Mouse (Mus musculus) kidney, postnatal 14 days (tissue): ENCODE measurements at regions not wholly inside any gene's neighbourhood (a gene's known extent, or its start where the extent isn't known, plus 50 kb on each side); places are given as distances from the start of the nearest gene placed in this dataset.

ENCODE experiments used
- DNase-seq: peaks from one replicate; pipeline ENCODE4 v3.0.0; 2022; ENCODE audit warnings: mixed read lengths

GRCm38 (mm10) chr13:110907319-110907955, 347.4 kb upstream of the Actbl2 start:
- DNase-seq, result peak; percentile 78

DNA sequence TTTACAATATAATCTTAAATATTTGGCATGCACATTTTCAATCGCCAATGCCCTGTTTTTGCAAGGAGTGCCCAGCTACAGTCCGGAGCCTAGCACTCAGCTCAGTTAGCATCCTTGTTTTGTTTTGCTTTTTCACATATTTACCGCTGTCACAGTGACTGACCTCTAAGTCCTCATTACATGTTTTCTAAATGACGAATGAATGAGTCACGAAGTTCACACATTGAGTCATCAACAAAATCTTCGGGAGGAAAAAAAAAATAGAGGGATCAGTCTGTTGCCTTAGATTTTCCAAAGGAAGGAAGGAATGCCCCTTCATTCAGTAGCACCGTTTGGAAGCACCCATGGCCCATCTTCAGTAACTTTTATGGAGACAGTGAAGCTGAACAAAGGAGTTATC, 342.9 kb upstream of the Actbl2 start:
- DNase-seq, result no peak

DNA sequence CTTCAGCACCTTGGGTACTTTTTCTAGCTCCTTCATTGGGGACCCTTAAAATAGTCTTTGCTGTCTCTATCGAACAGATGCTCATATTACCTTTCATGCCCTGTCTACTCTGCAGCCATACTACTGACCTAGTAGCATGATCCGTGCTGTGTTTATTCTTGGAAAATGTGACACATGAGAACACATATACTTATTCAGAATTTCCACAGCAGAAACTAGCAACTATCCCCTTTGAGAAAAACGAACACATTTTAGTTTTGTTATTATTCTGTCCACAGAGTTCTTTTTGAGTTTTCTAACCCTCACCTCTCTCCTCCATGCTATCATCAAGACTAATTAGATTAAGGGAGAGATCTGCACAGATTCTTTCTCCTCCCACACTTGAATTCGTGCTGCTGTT, 341.6 kb upstream of the Actbl2 start:
- no peak for DNase-seq

GRCm38 (mm10) chr13:110913687-110914086, 341.1 kb upstream of the Actbl2 start:
- DNase-seq, result no peak

DNA sequence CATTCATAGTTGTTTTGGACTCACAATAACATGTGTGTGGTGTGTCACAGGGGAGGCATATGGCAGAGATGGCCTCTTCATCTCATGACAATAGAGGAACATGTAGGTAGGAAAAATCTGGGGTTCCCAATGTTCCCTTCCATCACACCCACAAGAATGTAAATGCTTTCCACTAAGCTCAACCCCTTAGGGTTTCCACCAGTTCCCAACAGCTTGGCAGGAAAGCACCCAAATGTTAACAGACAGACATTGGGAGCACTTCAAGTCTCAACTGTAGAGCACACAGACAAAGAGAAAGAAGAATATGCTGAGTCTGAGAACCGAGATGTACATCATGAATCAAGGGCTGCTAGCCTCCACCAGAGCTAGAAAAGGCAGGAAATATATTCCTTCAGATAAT, 339.7 kb upstream of the Actbl2 start:
- DNase-seq, result no peak

DNA sequence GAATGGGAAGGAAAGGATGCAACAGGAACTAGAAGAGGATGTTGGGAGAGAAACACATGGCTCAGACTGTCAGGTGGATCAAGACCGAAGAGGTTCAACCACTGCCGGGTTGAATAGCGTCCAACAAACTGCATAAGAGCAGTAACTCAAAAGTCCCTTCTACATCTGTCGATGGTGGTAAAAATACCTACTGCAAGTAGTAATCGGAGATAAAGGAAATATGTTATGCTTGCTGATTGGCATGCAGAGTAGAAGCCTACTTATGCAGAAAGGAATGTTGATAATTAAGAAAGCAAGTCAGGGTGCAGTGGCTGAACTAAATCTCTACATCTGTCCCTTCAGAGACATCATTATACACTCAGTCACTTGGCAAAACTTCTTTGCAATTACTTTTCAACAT, 330.9 kb upstream of the Actbl2 start:
- no peak for DNase-seq

DNA sequence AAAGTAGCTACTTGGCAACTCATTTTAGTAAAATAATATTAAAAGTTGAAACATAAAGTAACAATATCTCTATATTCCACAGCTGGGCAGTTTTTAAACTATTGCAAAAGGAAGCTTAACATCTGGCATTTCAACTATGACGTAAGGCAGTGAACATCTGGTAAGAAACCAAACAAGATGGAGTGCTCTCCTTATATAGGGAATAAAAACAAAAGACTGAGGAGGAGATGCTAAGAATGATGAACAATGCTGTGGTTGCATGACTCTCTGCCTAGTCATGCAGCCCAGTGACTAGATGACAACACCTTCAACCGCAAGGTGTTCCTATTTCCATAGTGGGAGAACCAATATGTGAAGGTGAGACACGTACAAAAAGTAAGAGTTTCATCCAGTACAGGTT, 329.9 kb upstream of the Actbl2 start:
- DNase-seq, result no peak

GRCm38 (mm10) chr13:110928143-110928542, 326.7 kb upstream of the Actbl2 start:
- DNase-seq, result no peak

DNA sequence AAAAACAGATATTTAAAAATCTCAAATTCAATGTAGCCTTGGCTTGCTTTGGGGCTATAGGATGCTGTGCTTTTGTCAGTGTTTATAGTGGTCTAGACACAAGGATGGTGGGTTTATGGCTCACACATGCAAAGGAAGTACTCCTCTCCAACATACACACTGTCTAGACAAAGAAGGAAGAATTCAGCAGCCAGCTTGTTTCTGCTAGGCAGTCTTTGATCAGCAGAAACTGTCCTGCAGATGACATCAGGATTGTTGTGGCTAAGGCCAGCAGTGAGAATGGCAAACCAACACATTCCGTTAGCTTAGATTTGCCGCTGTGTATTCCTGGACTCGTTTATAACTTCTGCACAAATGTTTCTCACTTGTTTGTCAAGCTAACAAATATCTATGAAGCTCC, 325.9 kb upstream of the Actbl2 start:
- DNase-seq, result no peak

DNA sequence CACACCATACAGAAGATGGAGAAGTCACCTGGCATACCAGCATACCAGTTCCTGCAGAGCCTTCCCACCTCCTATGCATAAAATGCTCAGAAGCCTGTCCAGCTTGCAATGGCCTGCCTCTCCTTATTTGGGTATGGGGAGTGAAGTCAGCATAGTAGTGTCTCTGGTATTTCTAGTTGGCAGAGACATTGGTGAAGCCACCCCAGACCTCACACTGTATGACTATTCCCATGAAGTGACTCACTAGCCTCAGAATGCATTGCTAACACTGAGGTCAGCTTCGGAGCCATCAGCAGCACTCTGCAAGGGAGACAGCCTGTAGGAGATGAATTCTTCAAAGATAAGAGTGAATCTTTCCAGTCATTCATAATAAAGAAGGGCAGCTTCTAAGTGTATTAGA, 325.2 kb upstream of the Actbl2 start:
- no peak for DNase-seq

DNA sequence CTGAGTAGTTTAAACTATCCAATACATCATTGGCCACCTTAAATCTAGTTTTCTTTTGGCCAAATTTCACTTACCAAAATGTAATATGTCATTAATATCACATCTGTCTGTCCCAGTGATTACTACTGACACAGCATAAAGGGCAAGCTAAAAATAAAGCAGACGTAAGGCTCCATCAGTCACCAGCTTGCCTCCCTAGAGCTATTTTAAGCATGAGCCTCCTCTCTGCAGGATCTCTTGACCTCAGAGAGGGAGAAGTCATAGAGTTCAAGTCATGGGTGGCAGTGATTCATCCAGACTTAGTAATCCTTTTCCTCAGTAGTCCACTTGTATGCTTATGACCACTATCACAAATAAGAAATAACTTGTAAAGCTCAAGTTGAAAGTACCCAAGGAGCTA, 313.2 kb upstream of the Actbl2 start:
- DNase-seq, result no peak

GRCm38 (mm10) chr13:110942986-110943644, 311.7 kb upstream of the Actbl2 start:
- no peak for DNase-seq

DNA sequence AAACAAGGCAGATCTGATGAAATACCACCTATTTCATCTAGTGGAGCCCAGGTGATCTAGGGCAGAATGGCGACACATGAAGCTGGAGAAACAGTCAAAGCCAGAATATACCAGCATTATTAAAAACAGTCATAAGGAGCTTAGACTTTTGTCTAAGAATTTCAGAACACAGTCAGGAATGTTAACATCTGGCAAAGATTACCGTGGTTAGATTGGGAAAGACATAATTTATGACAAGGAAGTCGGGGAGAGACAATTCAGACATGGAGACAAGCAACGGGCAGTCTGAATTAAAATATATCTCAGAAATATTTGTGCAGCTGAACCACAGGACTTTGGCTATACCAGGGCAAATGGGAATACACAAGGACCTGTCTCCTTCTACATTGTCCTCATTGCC, 310.8 kb upstream of the Actbl2 start:
- DNase-seq, result no peak

- DNase-seq, result no peak
These were observed 310.1 kb upstream of the Actbl2 start for GRCm38 (mm10) chr13:110944683-110945082.

DNA sequence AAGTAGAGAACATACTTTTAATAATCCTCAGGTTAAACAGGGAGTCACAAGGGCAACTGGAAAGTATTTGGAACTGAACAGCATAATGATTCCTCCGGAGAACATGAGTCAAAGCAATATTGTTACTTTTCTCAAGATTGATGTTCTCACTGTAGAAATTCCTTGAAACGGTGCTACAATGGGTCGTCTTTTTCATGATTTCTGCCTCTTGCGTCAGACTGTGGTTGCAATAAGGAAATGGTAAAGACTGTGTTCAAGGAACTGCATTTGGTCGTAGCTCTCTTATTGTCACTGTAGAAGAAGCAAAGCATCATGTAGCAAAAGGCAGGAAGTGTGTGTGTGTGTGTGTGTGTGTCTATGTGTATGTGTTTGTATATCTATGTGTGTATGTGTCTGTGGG, 294.6 kb upstream of the Actbl2 start:
- DNase-seq, result no peak

GRCm38 (mm10) chr13:110967109-110967508, 287.7 kb upstream of the Actbl2 start:
- DNase-seq, result peak; percentile 61

DNA sequence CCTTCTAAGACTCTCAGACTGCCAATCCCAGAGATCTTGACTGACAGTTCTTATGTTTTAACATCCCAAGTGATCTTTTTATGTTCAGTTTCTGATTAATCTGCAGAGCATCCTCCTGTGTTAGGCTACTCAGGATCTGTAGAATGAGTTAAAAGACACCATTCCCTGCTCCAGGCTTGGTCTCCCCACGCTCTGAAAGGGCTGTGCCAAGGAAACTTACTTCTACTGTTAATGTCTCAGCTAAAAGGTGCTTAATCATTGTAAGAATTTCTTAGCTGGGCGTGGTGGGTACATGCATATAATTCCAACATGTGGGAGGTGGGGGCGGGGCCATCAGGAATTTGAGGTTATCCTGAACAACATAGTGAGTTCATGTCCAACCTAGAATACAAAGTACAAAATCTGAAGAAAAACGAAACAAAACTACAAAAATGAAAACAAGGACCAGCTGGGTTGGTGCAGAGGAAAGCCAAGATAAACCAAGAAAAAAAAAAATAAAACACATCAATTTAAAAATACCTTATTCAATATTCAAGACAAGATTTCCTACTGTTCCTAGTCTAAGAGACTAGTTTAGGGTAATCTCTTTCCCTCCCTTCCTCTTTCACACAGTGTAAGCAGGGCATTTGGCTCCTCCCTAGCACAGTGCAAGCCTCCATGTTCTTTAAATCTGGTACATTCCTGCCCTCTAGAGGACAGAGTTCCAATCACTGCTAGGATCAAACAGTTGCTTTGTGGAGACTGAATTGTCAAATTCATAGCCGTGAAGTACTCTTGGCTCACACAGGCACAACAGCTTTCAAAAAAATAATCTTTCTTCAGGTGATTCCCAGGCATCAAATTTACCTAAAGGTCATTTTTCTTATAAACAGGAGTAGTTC, 286.9 kb upstream of the Actbl2 start:
- DNase-seq, result peak; percentile 84

- DNase-seq, result peak; percentile 13
These were observed 286.3 kb upstream of the Actbl2 start for GRCm38 (mm10) chr13:110968507-110968905.

GRCm38 (mm10) chr13:110977379-110977778, 277.4 kb upstream of the Actbl2 start:
- DNase-seq, result no peak

DNA sequence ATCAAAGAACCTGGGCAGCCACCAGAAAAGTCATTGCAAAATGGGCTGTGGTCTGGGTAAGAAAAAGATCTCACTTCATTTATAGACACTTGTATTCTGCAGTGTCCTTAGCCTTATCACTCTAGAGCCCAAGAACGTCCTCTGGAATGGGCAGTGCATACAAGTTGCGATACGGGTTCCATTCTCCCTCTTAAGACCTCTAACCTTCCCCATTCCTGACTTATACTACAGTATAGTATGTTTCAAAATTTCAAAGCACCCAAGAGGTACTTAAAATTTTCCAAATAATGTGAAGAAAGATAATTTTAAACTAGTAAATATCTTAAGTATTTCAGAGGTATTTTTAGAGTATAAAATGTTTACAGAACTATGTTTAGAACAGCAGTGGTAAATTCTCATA, 276.8 kb upstream of the Actbl2 start:
- DNase-seq, result no peak

DNA sequence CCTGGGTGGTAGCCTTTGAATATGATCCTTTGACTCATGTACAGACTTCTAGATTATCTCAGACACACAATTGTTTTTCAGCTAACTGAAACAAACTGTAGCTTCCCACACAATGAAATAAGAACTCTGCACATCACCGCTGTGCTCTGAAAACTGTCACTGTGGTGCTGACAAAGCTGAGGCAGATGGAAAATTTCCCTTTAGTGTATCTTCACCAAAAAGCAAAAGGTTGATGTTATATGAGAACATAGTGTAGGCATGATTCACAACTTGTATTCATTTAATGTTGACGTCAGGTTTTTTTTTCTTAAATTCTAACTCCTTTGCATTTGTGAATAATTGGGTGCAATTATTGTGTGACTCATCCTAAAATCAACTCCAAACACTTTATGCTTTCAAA, 264.1 kb upstream of the Actbl2 start:
- no peak for DNase-seq

GRCm38 (mm10) chr13:110991121-110991520, 263.7 kb upstream of the Actbl2 start:
- no peak for DNase-seq

DNA sequence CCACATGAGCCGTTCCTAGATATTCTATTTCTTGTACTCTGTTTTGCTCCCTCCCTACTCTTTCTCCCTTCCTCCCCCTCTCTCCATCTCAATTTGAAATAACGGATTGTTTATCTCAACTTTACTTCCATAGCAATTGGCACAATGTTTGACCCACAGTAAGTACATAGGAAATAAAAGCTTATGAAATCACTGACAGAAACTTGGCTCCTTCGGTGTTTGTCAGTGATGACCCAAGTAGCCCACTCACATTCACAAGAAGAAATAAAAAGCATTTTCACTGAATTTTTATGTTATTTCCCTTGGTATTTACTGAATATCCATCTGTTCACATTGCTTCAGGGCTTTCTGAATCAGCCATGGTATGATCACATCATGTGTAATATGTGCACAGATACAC, 260.2 kb upstream of the Actbl2 start:
- peak; percentile 10 for DNase-seq

- DNase-seq, result no peak
These were observed 252.1 kb upstream of the Actbl2 start for GRCm38 (mm10) chr13:111002670-111003069.
